Mouse (Mus musculus): ENCODE data around the gene Snx20. TPM values are rescaled to one million over a fixed set of nuclear protein-coding genes. Genes with fewer than 3 reads are reported as not detected.

Gene Snx20
- polyA plus RNA-seq, 1 experiment from 2014 or later, result 2.7 TPM

DNA sequence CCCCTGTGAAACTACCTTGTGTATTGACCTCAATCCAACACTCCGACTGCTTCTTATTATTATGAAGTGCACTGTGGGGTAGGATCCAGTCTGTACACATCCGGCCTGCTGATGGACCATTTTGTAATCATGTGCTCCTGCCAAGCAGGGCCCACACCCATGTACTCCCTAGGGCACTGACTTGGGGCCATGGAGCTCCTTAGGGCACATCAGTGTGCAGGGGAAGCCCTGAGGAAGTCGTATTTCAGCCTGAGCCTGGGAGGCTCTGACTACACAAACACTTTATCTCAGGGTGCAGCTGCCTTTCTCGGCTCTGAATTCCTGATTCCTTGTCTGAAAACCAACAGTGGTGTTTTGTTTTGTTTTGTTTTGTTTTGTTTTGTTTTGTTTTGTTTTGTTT lies 5.7 kb downstream of the Snx20 start:
- peaks cover 7% of the 10 kb centered on the region; the same call in 1 of the 2 replicates for H3K4me1 ChIP-seq (replicated peaks; ENCODE audit: control insufficient read depth, insufficient read depth, low read length)
- no peaks in the 10 kb centered on the region for H3K9me3 ChIP-seq (ENCODE audit: control insufficient read depth, low read length)
- no peak overlapping the region for H3K4me2 ChIP-seq (ENCODE audit: low read depth, low read length)
- H3K27me3 ChIP-seq (ENCODE audit: control insufficient read depth, insufficient read depth, low read depth, low read length), result peaks cover 8% of the 10 kb centered on the region; the same call in 1 of the 2 replicates
- no peak overlapping the region for H3K4me3 ChIP-seq (ENCODE audit: low read length)
- no peak overlapping the region for H3K9ac ChIP-seq (ENCODE audit: low read length)
- no peaks in the 10 kb centered on the region for H3K36me3 ChIP-seq (ENCODE audit: control insufficient read depth, insufficient read depth, low read length)
- WGBS, result 69% methylated on average over 4 of the region's 4 CpGs
- no peak for ATAC-seq (ENCODE audit: low read depth)
- no peak overlapping the region for H3K27ac ChIP-seq (ENCODE audit: low read length)

DNA sequence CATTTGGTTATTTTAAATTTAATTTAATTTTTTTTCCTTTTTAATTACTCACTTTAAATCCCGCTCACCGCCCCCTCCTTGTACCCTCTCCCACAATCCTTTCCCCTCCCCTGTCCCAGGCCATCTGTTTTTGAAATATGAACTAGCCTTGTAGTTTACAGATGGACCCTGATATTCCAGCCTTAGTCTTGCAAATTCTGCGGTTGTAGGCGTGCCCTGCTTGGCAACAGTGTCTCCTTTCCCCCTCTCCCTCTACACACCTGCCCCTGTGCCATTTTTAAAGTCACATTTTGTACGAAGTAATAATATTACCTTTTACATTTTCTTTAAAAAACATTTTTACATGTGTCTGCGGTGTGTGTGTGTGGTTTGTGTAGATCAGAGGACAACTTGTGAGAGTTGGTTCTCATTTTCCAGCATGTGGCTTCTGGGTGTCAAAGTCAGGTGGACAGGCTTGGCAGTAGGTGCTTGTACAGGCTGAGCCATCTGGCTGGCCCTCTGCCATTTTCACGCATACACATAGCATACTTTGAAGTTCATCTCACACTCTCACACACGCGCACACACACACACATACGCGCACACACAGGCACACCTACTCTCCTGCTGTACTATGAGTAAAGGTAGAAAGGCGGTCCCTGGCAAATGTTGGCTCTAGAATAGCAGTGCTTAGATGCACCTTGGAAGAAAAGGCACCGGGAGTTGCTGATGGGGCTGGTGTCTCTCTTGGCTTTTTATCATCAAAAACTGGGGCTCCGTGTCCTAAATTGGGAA lies 7.7 kb downstream of the Snx20 start:
- H3K27ac ChIP-seq (ENCODE audit: low read length), result no peak overlapping the region
- H3K9ac ChIP-seq (ENCODE audit: low read length), result no peak overlapping the region

DNA sequence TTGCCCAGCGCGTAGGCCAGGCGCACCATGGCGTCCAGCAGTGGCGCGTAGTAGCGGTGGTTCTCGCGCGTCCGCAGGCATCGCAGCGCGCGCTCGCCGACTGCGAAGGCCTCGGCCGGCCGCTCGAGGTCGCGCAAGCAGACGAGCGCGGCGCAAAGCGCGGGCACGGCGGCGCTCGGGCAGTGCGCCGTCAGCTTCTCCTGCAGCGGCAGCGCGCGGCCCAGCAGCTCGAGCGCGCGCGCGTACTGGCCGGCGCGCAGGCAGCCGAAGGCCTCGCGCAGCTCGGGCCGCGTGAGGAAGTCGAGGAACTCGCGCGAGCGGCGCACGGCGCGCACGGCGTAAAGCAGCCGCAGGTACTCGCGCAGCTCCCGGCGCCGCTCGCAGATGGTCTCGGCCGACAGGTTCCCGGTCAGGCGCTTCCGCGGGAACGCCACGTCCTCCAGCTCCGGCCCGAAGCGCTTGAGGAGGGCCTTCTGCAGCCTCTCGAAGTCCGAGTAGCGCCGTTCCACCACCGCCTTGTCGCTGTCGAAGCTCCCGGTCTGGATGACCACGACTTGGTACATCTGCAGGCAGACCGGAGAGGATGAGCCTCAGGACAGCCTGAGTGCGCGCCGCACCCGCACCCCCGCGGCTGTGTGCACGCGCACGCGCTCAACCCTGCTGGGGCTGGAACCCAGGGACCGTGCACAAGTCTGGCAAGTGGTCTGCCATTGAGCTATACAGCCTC lies 8.5 kb downstream of the Snx20 start:
- Histone ChIP-seq H3K9ac (ENCODE audit: low read length) (peak overlapping the region; percentile 78), H3K36me3 (ENCODE audit: control insufficient read depth, insufficient read depth, low read length) (no peaks in the 10 kb centered on the region), H3K9me3 (ENCODE audit: control insufficient read depth, low read length) (no peaks in the 10 kb centered on the region), H3K4me2 (ENCODE audit: low read depth, low read length) (peak overlapping the region; percentile 95), H3K4me3 (ENCODE audit: low read length) (peak overlapping the region; percentile 61), H3K27me3 (ENCODE audit: control insufficient read depth, insufficient read depth, low read depth, low read length) (peaks cover 8% of the 10 kb centered on the region; the same call in 1 of the 2 replicates), H3K27ac (ENCODE audit: low read length) (peak overlapping the region; percentile 14; the same call in 1 of the 2 replicates), H3K4me1 (replicated peaks; ENCODE audit: control insufficient read depth, insufficient read depth, low read length) (0 out of 2 replicates have a peak, but pooled peaks cover 2% of the 10 kb centered on the region)
- WGBS, result under 1% methylated on average over 94 of the region's 105 CpGs
- ATAC-seq (ENCODE audit: low read depth), result peak; percentile 86

More for the DNA sequence above, 7.7 kb downstream of the Snx20 start:
- H3K27me3 ChIP-seq (ENCODE audit: control insufficient read depth, insufficient read depth, low read depth, low read length), result peaks cover 8% of the 10 kb centered on the region; the same call in 1 of the 2 replicates
- H3K4me3 ChIP-seq (ENCODE audit: low read length), result peak overlapping the region; percentile 61
- H3K4me1 ChIP-seq (replicated peaks; ENCODE audit: control insufficient read depth, insufficient read depth, low read length), result 0 out of 2 replicates have a peak, but pooled peaks cover 2% of the 10 kb centered on the region
- whole genome bisulfite sequencing, result 56% methylated on average over 14 of the region's 14 CpGs
- no peaks in the 10 kb centered on the region for H3K36me3 ChIP-seq (ENCODE audit: control insufficient read depth, insufficient read depth, low read length)
- no peaks in the 10 kb centered on the region for H3K9me3 ChIP-seq (ENCODE audit: control insufficient read depth, low read length)
- peak overlapping the region; percentile 95 for H3K4me2 ChIP-seq (ENCODE audit: low read depth, low read length)
- 0 out of 2 replicates have a peak, but pooled peaks have one; percentile 5 for ATAC-seq (ENCODE audit: low read depth)

DNA sequence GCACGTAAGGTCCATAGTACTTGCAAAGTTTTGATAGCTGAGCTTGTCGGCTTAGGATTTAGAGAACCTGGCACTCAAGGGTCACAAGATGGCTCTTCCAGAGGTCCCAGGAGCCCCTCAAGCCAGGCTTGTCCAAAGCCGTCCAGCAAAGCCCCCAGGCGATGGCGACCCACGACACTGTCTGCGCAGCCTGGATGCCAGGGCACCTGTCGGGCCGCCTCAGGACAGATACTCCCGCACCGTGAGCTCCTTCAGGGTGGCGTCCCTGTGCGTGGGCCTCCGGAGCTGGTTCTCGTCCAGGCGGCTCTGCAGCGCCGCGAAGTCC lies 9.0 kb downstream of the Snx20 start:
- H3K4me3 ChIP-seq (ENCODE audit: low read length), result peak overlapping the region; percentile 61
- peak overlapping the region; percentile 78 for H3K9ac ChIP-seq (ENCODE audit: low read length)
- ATAC-seq (ENCODE audit: low read depth), result no peak
- 12% methylated on average over 19 of the region's 19 CpGs for WGBS
- H3K36me3 ChIP-seq (ENCODE audit: control insufficient read depth, insufficient read depth, low read length), result no peaks in the 10 kb centered on the region
- H3K27ac ChIP-seq (ENCODE audit: low read length), result no peak overlapping the region; the same call in 1 of the 2 replicates
- H3K27me3 ChIP-seq (ENCODE audit: control insufficient read depth, insufficient read depth, low read depth, low read length), result peaks cover 8% of the 10 kb centered on the region; the same call in 1 of the 2 replicates
- H3K4me1 ChIP-seq (replicated peaks; ENCODE audit: control insufficient read depth, insufficient read depth, low read length), result 0 out of 2 replicates have a peak, but pooled peaks cover 2% of the 10 kb centered on the region
- H3K9me3 ChIP-seq (ENCODE audit: control insufficient read depth, low read length), result no peaks in the 10 kb centered on the region
- peak overlapping the region; percentile 95 for H3K4me2 ChIP-seq (ENCODE audit: low read depth, low read length)

DNA sequence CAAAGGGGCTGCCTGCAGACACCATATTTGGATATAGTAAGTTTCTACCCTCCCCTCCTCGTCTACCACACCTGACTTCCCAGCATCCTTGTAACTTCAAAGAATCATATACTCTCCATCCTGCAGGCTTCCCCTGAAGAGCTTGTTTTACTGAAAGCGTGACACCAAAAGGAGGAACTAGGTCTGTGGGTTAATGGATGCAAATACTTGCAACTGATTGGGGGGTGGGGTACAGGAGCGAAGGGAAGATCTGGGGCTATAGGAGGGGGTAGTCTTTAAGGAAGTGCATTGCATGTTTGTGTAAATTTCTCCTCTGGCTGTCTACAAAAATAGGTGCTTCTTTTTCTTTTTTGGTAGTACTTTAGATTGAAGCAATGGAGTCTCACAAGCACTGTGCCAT lies 9.5 kb downstream of the Snx20 start:
- Histone ChIP-seq H3K4me1 (replicated peaks; ENCODE audit: control insufficient read depth, insufficient read depth, low read length) (0 out of 2 replicates have a peak, but pooled peaks cover 2% of the 10 kb centered on the region), H3K27me3 (ENCODE audit: control insufficient read depth, insufficient read depth, low read depth, low read length) (peaks cover 8% of the 10 kb centered on the region; the same call in 1 of the 2 replicates), H3K9me3 (ENCODE audit: control insufficient read depth, low read length) (no peaks in the 10 kb centered on the region), H3K36me3 (ENCODE audit: control insufficient read depth, insufficient read depth, low read length) (no peaks in the 10 kb centered on the region), H3K4me3 (ENCODE audit: low read length) (no peak overlapping the region; the same call in 1 of the 2 replicates), H3K4me2 (ENCODE audit: low read depth, low read length) (no peak overlapping the region; the same call in 1 of the 2 replicates), H3K27ac (ENCODE audit: low read length) (no peak overlapping the region), H3K9ac (ENCODE audit: low read length) (no peak overlapping the region)
- ATAC-seq (ENCODE audit: low read depth), result no peak
- 57% methylated on average over 3 of the region's 3 CpGs for WGBS

DNA sequence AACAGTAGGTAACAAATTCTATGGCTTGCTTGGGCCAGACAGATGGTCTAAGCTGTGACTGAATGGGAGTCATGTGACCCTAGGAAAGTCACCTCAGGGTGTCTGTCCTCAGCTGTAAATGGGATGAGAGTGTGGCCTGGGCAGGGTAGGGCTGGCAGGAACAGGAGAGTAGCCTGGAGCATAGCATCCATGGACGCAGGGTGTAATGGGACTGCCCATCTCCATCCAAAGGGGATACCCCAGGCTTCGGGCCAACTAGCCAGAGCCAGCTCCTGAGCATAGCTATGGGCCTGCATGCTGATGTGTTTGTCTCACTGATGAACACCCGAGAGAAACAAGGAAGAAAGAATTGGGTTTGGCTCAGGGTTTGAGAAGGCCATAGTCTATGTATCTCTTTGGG lies 11.7 kb downstream of the Snx20 start:
- Histone ChIP-seq H3K4me2 (ENCODE audit: low read depth, low read length) (no peak overlapping the region), H3K4me3 (ENCODE audit: low read length) (no peak overlapping the region), H3K9me3 (ENCODE audit: control insufficient read depth, low read length) (no peaks in the 10 kb centered on the region), H3K36me3 (ENCODE audit: control insufficient read depth, insufficient read depth, low read length) (no peaks in the 10 kb centered on the region), H3K27ac (ENCODE audit: low read length) (no peak overlapping the region), H3K4me1 (replicated peaks; ENCODE audit: control insufficient read depth, insufficient read depth, low read length) (0 out of 2 replicates have a peak, but pooled peaks cover 6% of the 10 kb centered on the region), H3K27me3 (ENCODE audit: control insufficient read depth, insufficient read depth, low read depth, low read length) (peaks cover 8% of the 10 kb centered on the region; the same call in 1 of the 2 replicates), H3K9ac (ENCODE audit: low read length) (no peak overlapping the region)
- WGBS, result 86% methylated on average over 3 of the region's 3 CpGs
- no peak for ATAC-seq (ENCODE audit: low read depth)

DNA sequence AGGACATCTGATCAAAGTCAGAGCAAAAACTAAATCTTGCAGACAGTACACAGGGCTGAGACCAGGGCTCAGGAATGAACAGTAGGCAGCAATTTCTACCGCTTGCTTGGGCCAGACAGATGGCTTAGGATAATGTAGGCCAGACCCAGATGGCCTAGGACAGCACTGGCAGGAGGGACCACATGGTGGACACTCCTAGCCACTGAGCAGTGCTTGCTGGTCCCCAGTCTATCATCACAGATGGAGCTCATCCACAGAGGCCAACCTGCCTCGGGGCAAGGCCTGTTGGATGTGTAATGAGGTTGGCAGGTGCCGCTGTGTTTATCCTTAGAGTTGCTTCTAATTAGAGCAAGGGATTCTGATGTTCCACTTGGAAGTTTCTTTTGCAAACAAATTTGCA lies 12.6 kb downstream of the Snx20 start:
- Histone ChIP-seq H3K9ac (ENCODE audit: low read length) (no peak overlapping the region), H3K4me3 (ENCODE audit: low read length) (no peak overlapping the region), H3K4me1 (replicated peaks; ENCODE audit: control insufficient read depth, insufficient read depth, low read length) (peaks cover 6% of the 10 kb centered on the region; the same call in 1 of the 2 replicates), H3K36me3 (ENCODE audit: control insufficient read depth, insufficient read depth, low read length) (no peaks in the 10 kb centered on the region), H3K27ac (ENCODE audit: low read length) (no peak overlapping the region), H3K9me3 (ENCODE audit: control insufficient read depth, low read length) (no peaks in the 10 kb centered on the region), H3K27me3 (ENCODE audit: control insufficient read depth, insufficient read depth, low read depth, low read length) (peaks cover 8% of the 10 kb centered on the region; the same call in 1 of the 2 replicates), H3K4me2 (ENCODE audit: low read depth, low read length) (no peak overlapping the region)
- ATAC-seq (ENCODE audit: low read depth), result no peak
- 77% methylated on average over 3 of the region's 3 CpGs for WGBS

DNA sequence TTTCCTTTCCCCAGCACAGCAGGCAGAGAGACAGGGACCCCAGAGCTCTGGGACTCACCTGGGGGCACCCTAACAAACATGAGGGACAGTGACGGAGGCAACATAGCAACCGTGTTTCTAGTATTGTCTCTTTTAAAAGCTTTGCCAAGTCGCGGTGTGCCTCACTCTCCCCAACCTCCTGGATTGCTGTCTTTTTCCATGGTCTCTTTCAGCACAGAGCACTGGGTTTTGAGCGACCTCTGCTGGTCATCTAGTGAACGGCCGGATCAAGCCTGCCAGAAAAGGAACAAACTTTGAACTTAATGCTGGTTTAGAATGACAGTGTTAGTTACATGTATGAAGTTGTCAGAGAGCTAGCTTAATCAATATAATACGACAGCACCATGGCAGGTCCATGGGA lies 14.5 kb downstream of the Snx20 start:
- Histone ChIP-seq H3K4me1 (replicated peaks; ENCODE audit: control insufficient read depth, insufficient read depth, low read length) (peaks cover 4% of the 10 kb centered on the region; the same call in 1 of the 2 replicates), H3K27ac (ENCODE audit: low read length) (no peak overlapping the region), H3K27me3 (ENCODE audit: control insufficient read depth, insufficient read depth, low read depth, low read length) (peaks cover 4% of the 10 kb centered on the region; the same call in 1 of the 2 replicates), H3K4me2 (ENCODE audit: low read depth, low read length) (no peak overlapping the region), H3K9ac (ENCODE audit: low read length) (no peak overlapping the region), H3K36me3 (ENCODE audit: control insufficient read depth, insufficient read depth, low read length) (no peaks in the 10 kb centered on the region), H3K9me3 (ENCODE audit: control insufficient read depth, low read length) (no peaks in the 10 kb centered on the region), H3K4me3 (ENCODE audit: low read length) (no peak overlapping the region)
- under 1% methylated on average over 8 of the region's 8 CpGs for WGBS
- ATAC-seq (ENCODE audit: low read depth), result 0 out of 2 replicates have a peak, but pooled peaks have one; percentile 39

DNA sequence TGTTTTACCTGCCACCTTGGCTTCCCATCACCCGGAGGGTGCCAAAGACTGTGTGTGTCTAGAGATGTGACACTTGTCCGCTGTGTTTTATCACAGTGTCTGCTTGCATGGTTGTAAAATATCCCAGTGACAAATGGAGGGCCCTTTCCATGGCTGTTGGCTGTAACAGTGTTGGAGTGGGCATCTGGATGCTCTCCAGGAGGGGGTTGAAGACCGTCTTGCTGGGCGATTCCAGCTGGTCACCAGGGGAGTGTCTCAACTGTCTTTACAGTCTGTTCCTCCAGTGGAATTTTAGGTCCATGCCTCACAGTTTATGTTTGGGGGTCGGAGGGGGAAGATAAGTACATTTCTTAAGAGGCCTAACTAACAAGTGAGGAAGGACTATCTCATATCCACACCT lies 15.0 kb downstream of the Snx20 start:
- H3K4me2 ChIP-seq (ENCODE audit: low read depth, low read length), result no peak overlapping the region
- H3K9ac ChIP-seq (ENCODE audit: low read length), result no peak overlapping the region
- peaks cover 4% of the 10 kb centered on the region; the same call in 1 of the 2 replicates for H3K4me1 ChIP-seq (replicated peaks; ENCODE audit: control insufficient read depth, insufficient read depth, low read length)
- no peaks in the 10 kb centered on the region for H3K36me3 ChIP-seq (ENCODE audit: control insufficient read depth, insufficient read depth, low read length)
- H3K27ac ChIP-seq (ENCODE audit: low read length), result no peak overlapping the region
- peaks cover 1% of the 10 kb centered on the region; the same call in 1 of the 2 replicates for H3K27me3 ChIP-seq (ENCODE audit: control insufficient read depth, insufficient read depth, low read depth, low read length)
- no peak for ATAC-seq (ENCODE audit: low read depth)
- WGBS, result 45% methylated on average over 5 of the region's 5 CpGs
- no peaks in the 10 kb centered on the region for H3K9me3 ChIP-seq (ENCODE audit: control insufficient read depth, low read length)
- H3K4me3 ChIP-seq (ENCODE audit: low read length), result no peak overlapping the region
